Mouse (Mus musculus) embryonic fibroblast, embryonic 13.5 days (primary cell): ENCODE data around the gene Tmem33.

Source experiments
- CTCF ChIP-seq: IDR thresholded peaks from 2 replicates; pipeline ENCODE4 v1.5.1; 2011; ENCODE audit warnings: mild to moderate bottlenecking, control low read depth, low read length, moderate library complexity, borderline replicate concordance; ENCODE audit not compliant: insufficient read depth
- POLR2A ChIP-seq: IDR thresholded peaks from 2 replicates; pipeline ENCODE4 v1.6.1; 2011; ENCODE audit warnings: low read depth, mild to moderate bottlenecking, control low read depth, low read length, moderate library complexity

DNA sequence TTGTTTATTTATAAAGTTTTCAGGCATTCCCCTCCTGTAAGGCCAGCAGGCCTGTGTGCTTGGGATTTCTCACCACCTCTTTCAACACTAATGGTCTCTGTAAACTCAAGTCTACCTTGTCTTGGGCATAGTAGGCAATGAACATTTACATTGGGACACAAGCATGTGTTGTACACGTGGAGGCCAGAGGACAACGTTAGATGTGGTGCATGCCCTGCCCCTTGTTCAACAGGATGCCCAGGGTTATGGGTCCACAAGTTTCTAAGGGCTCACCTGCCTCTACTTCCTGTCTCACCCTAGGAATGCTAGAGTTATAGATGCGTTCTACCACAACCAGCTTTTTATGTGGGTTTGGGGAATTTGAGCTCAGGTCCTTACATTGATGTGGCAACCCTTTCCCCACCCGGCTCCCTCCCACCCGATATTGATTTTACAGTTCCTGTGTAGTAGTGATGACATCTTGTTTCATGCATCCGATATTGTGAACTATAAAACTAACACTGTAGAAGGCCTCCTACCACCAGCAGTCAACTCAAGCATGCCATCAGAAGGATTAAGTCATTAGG lies 39.6 kb downstream of the Tmem33 start:
- no peak for TF ChIP-seq CTCF
- TF ChIP-seq POLR2A: no peak
